Mouse (Mus musculus): ENCODE data around the gene Edc4. TPM values are rescaled to one million over a fixed set of nuclear protein-coding genes. Genes with fewer than 3 reads are reported as not detected.
A peak's percentile ranks its signal among the peaks of the same experiment; 100 is the strongest.
"Not testable (repeated sequence)": the region's sequence is repeated elsewhere in the genome, so short reads cannot be mapped to it uniquely, and the experiment has no call there.

Edc4 gene
- 75.5 and 81.8 TPM in 2 replicates for polyA plus RNA-seq (2012; rRNA removed)

DNA sequence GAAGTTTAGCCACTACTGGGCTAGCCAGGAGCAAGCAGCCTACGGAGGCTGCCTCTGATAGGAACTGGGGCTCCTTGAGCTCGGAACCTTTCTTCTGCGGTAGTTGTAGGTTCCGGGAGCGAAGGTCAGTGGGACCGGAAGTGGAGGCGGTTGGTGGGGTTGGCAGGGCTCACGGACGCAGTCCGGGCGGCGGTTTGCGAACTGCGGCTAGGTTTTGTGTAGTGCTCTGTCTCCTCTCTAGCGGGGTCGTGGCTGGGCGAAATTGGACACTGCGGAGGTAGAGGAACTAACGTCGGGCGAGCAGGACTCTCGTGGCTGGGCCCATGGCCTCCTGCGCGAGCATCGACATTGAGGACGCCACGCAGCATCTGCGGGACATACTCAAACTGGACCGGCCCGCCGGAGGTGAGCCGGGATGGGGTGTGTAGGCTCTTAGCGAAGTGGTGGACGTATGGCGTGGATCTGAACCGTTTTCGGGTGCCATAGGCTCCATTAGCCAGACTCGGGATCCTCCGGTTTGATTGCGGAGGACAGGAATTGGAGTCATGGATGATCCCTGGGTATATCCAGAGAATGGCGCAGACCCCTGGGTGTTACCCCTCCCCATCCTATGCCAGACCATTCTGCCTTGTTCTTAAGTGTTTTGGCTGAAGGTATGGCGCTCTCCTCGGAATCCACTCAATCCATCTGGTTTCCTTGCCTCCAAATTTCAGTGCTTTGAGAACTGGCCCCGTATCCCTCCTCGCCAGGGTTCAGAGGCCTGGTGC, at the start of gene Edc4:
TSS of gene Edc4 (plus strand) at position 128 of the 767 bp plus-strand sequence.
- under 1% methylated on average over 45 of the region's 45 CpGs for WGBS
- TF ChIP-seq POLR2A (IDR thresholded peaks at IDR 0.05; ENCODE audit: borderline replicate concordance, insufficient read depth, low read length) (peak; percentile 95), CTCF (IDR thresholded peaks at IDR 0.05; ENCODE audit: borderline replicate concordance, insufficient read depth, low read depth, low read length) (no peak)
- peak within 1 kb of the TSS; percentile 81 for H3K4me3 ChIP-seq (replicated peaks; ENCODE audit: insufficient read depth, low read depth, low read length)
- peaks cover 3% of the 10 kb centered on the region; the same call in 1 of the 2 replicates for H3K4me1 ChIP-seq (ENCODE audit: control insufficient read depth, insufficient read depth, low read length)
- H3K27me3 ChIP-seq (ENCODE audit: control insufficient read depth, insufficient read depth, low read length): no peaks in the 10 kb centered on the region
- H3K27ac ChIP-seq (ENCODE audit: insufficient read depth, low read length): peak within 1 kb of the TSS; percentile 22; the same call in 1 of the 2 replicates
- peak; percentile 84 to 93 for DNase-seq

DNA sequence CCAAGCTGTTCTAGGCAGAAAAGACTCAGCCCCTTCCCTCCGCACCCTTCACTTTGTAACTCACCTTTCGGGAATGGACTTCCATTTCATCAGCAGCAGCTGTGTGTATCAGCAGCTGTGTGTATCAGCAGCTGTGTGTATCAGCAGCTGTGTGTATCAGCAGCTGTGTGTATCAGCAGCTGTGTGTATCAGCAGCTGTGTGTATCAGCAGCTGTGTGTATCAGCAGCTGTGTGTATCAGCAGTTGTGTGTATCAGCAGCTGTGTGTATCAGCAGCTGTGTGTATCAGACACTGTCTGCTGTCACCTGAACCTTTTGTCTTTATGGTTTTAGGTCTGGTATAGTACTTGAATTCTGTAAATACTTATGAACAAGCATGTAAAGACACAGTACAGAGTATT, 46.9 kb upstream of the Edc4 start:
- 83% methylated on average over 2 of the region's 2 CpGs for WGBS
- H3K4me3 ChIP-seq (replicated peaks; ENCODE audit: insufficient read depth, low read depth, low read length); DNase-seq; H3K27me3 ChIP-seq (ENCODE audit: control insufficient read depth, insufficient read depth, low read length); H3K4me1 ChIP-seq (ENCODE audit: control insufficient read depth, insufficient read depth, low read length); H3K27ac ChIP-seq (ENCODE audit: insufficient read depth, low read length): not testable (repeated sequence)

DNA sequence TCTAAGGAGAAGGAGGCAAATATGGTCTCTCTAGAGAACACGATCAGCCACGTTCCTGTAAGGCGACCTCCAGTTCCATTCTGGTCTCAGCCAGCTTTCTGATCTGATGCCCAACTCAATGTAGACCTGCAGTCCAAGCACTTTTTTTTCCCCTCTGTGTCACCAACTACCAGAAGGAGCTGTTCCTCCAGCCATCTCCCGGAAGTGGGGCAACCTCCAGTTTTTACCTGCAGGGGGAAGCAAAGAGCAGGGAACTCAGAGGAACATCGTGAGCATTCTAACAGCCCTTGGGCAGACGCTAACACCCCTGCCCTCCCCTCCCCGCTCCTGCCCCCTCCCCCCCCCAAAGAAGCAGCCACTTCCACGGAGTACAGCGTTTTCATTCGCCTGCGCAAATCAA, 45.4 kb upstream of the Edc4 start:
- WGBS: 25% methylated on average over 11 of the region's 11 CpGs
- H3K27ac ChIP-seq (ENCODE audit: insufficient read depth, low read length): no peak overlapping the region
- H3K4me1 ChIP-seq (ENCODE audit: control insufficient read depth, insufficient read depth, low read length): peaks cover 4% of the 10 kb centered on the region
- no peak overlapping the region for H3K4me3 ChIP-seq (replicated peaks; ENCODE audit: insufficient read depth, low read depth, low read length)
- peak; percentile 43 to 59 for DNase-seq
- TF ChIP-seq POLR2A (IDR thresholded peaks at IDR 0.05; ENCODE audit: borderline replicate concordance, insufficient read depth, low read length) (no peak), CTCF (IDR thresholded peaks at IDR 0.05; ENCODE audit: borderline replicate concordance, insufficient read depth, low read depth, low read length) (peak; percentile 52; the same call in 1 of the 2 replicates)
- H3K27me3 ChIP-seq (ENCODE audit: control insufficient read depth, insufficient read depth, low read length): no peaks in the 10 kb centered on the region

- TF ChIP-seq POLR2A (IDR thresholded peaks at IDR 0.05; ENCODE audit: borderline replicate concordance, insufficient read depth, low read length) (no peak), CTCF (IDR thresholded peaks at IDR 0.05; ENCODE audit: borderline replicate concordance, insufficient read depth, low read depth, low read length) (no peak)
- 32% methylated on average over 6 of the region's 6 CpGs for WGBS
- no peaks in the 10 kb centered on the region for H3K27me3 ChIP-seq (ENCODE audit: control insufficient read depth, insufficient read depth, low read length)
- H3K4me1 ChIP-seq (ENCODE audit: control insufficient read depth, insufficient read depth, low read length): peaks cover 4% of the 10 kb centered on the region
- H3K27ac ChIP-seq (ENCODE audit: insufficient read depth, low read length): no peak overlapping the region
- no peak overlapping the region for H3K4me3 ChIP-seq (replicated peaks; ENCODE audit: insufficient read depth, low read depth, low read length)
- peak in 1 of 2 experiments; percentile 38 for DNase-seq
These were observed 43.7 kb upstream of the Edc4 start for GRCm38 (mm10) chr8:105836991-105837390.

DNA sequence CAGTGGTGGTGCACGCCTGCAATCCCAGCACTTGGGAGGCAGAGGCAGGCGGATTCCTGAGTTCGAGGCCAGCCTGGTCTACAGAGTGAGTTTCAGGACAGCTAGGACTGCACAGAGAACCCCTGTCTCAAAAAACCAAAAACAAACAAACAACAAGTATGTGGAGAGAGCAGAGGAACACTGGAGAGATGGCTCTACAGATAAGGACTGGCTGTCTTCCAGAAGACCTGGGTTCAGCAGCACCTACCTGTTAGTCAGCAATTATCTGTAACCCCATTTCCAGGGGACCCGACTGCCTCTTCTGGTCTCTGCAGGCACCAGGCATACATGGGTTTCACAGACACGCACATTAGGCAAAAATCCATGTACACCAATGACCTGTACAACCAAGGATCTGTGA, 41.5 kb upstream of the Edc4 start:
- H3K27me3 ChIP-seq (ENCODE audit: control insufficient read depth, insufficient read depth, low read length): no peaks in the 10 kb centered on the region
- peaks cover 4% of the 10 kb centered on the region for H3K4me1 ChIP-seq (ENCODE audit: control insufficient read depth, insufficient read depth, low read length)
- H3K4me3 ChIP-seq (replicated peaks; ENCODE audit: insufficient read depth, low read depth, low read length): no peak overlapping the region
- DNase-seq: no peak
- TF ChIP-seq POLR2A (IDR thresholded peaks at IDR 0.05; ENCODE audit: borderline replicate concordance, insufficient read depth, low read length): no peak
- no peak overlapping the region for H3K27ac ChIP-seq (ENCODE audit: insufficient read depth, low read length)
- WGBS: 87% methylated on average over 5 of the region's 5 CpGs

GRCm38 (mm10) chr8:105846678-105847077, 34.0 kb upstream of the Edc4 start:
- Histone ChIP-seq H3K27ac (ENCODE audit: insufficient read depth, low read length) (no peak overlapping the region), H3K4me1 (ENCODE audit: control insufficient read depth, insufficient read depth, low read length) (no peaks in the 10 kb centered on the region), H3K4me3 (replicated peaks; ENCODE audit: insufficient read depth, low read depth, low read length) (no peak overlapping the region), H3K27me3 (ENCODE audit: control insufficient read depth, insufficient read depth, low read length) (no peaks in the 10 kb centered on the region)
- DNase-seq: no peak
- 93% methylated on average over 11 of the region's 11 CpGs for WGBS
- TF ChIP-seq POLR2A (IDR thresholded peaks at IDR 0.05; ENCODE audit: borderline replicate concordance, insufficient read depth, low read length): no peak

DNA sequence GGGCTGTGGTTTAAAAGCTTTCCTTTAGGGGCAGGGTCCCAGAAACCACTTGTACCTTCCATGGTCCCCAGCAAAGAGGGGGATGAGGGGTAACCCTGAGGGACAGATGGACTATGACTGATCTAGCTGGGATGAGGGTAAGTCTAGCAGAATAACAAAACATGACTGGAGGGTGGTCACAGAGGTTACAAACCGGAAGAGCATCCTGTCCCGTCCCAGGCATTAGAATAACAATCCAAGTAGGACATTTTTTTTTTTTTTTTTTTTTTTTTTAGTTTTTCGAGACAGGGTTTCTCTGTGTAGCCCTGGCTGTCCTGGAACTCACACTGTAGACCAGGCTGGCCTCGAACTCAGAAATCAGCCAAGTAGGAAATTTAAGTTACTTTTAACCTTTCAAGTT, 30.7 kb upstream of the Edc4 start:
- Histone ChIP-seq H3K27ac (ENCODE audit: insufficient read depth, low read length) (no peak overlapping the region), H3K4me1 (ENCODE audit: control insufficient read depth, insufficient read depth, low read length) (no peaks in the 10 kb centered on the region), H3K4me3 (replicated peaks; ENCODE audit: insufficient read depth, low read depth, low read length) (no peak overlapping the region), H3K27me3 (ENCODE audit: control insufficient read depth, insufficient read depth, low read length) (no peaks in the 10 kb centered on the region)
- WGBS: 82% methylated on average over 4 of the region's 4 CpGs
- TF ChIP-seq POLR2A (IDR thresholded peaks at IDR 0.05; ENCODE audit: borderline replicate concordance, insufficient read depth, low read length) (no peak), CTCF (IDR thresholded peaks at IDR 0.05; ENCODE audit: borderline replicate concordance, insufficient read depth, low read depth, low read length) (no peak)
- DNase-seq: no peak

DNA sequence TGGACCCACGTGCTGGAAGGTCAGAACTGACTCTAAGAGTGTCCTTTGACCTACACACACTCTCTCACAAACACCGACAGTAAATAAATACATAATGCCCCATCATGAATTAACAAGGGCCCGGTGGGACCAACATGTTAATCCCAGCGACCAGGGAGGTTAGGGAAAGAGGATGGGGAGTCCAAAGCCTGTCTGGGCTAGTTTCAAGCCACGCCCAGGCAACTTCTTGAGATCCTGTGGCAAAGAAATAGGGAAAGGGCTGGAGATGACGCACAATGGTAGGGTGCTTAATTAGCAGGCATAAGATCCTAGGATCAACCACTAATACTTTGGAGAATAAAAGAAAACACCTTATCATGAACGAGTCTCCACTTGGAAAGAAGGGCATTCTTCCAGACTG, 30.1 kb upstream of the Edc4 start:
- Histone ChIP-seq H3K27ac (ENCODE audit: insufficient read depth, low read length) (no peak overlapping the region), H3K4me1 (ENCODE audit: control insufficient read depth, insufficient read depth, low read length) (no peaks in the 10 kb centered on the region), H3K4me3 (replicated peaks; ENCODE audit: insufficient read depth, low read depth, low read length) (no peak overlapping the region), H3K27me3 (ENCODE audit: control insufficient read depth, insufficient read depth, low read length) (no peaks in the 10 kb centered on the region)
- 71% methylated on average over 7 of the region's 7 CpGs for WGBS
- DNase-seq: no peak
- no peak for TF ChIP-seq CTCF (IDR thresholded peaks at IDR 0.05; ENCODE audit: borderline replicate concordance, insufficient read depth, low read depth, low read length)
- TF ChIP-seq POLR2A (IDR thresholded peaks at IDR 0.05; ENCODE audit: borderline replicate concordance, insufficient read depth, low read length): no peak
